Mouse (Mus musculus): ENCODE measurements at regions not wholly inside any gene's neighbourhood (a gene's known extent, or its start where the extent isn't known, plus 50 kb on each side); places are given as distances from the start of the nearest gene placed in this dataset.

- Histone ChIP-seq H3K9me3 (no peaks in the 10 kb centered on the region; the same call in 1 of the 2 replicates), H3K27me3 (no peaks in the 10 kb centered on the region), H3K36me3 (no peaks in the 10 kb centered on the region), H3K9ac (no peak overlapping the region), H3K4me3 (no peak overlapping the region), H3K27ac (no peak overlapping the region), H3K4me1 (no peaks in the 10 kb centered on the region), H3K4me2 (no peak overlapping the region)
- ATAC-seq (ENCODE audit: insufficient number of reproducible peaks, insufficient read depth, low FRiP score, low TSS enrichment, low read depth) = no peak
- WGBS = 82% methylated on average over 3 of the region's 3 CpGs
These were observed 779.0 kb downstream of the Ttll7 start for GRCm38 (mm10) chr3:147631151-147631550.

- H3K9me3 ChIP-seq = no peaks in the 10 kb centered on the region
- no peak overlapping the region for H3K27ac ChIP-seq
- 63% methylated on average over 6 of the region's 6 CpGs for WGBS
- no peak overlapping the region for H3K4me2 ChIP-seq
- no peak for ATAC-seq (ENCODE audit: insufficient number of reproducible peaks, insufficient read depth, low FRiP score, low TSS enrichment, low read depth)
- H3K27me3 ChIP-seq = no peaks in the 10 kb centered on the region
- no peak overlapping the region for H3K4me3 ChIP-seq
- H3K36me3 ChIP-seq = no peaks in the 10 kb centered on the region
- no peak overlapping the region for H3K9ac ChIP-seq
- no peaks in the 10 kb centered on the region for H3K4me1 ChIP-seq
These were observed 731.6 kb downstream of the Ttll7 start for GRCm38 (mm10) chr3:147583697-147584315.

- Histone ChIP-seq H3K36me3 (no peaks in the 10 kb centered on the region), H3K4me1 (0 out of 2 replicates have a peak, but pooled peaks cover 4% of the 10 kb centered on the region), H3K4me2 (no peak overlapping the region), H3K9me3 (no peaks in the 10 kb centered on the region), H3K4me3 (no peak overlapping the region), H3K27me3 (no peaks in the 10 kb centered on the region), H3K9ac (no peak overlapping the region), H3K27ac (peak overlapping the region; percentile 55; the same call in 1 of the 2 replicates)
- WGBS = 26% methylated on average over 4 of the region's 4 CpGs
- ATAC-seq (ENCODE audit: insufficient number of reproducible peaks, insufficient read depth, low FRiP score, low TSS enrichment, low read depth) = no peak
These were observed 719.7 kb downstream of the Ttll7 start for GRCm38 (mm10) chr3:147571850-147572249.

- Histone ChIP-seq H3K36me3 (no peaks in the 10 kb centered on the region), H3K27me3 (no peaks in the 10 kb centered on the region), H3K9ac (no peak overlapping the region), H3K27ac (no peak overlapping the region), H3K4me1 (no peaks in the 10 kb centered on the region), H3K4me2 (no peak overlapping the region), H3K4me3 (no peak overlapping the region), H3K9me3 (no peaks in the 10 kb centered on the region)
- ATAC-seq (ENCODE audit: insufficient number of reproducible peaks, insufficient read depth, low FRiP score, low TSS enrichment, low read depth) = no peak
- 47% methylated on average over 6 of the region's 6 CpGs for WGBS
These were observed 693.3 kb downstream of the Ttll7 start for GRCm38 (mm10) chr3:147545329-147546006.

GRCm38 (mm10) chr3:147542285-147542684 is 690.1 kb downstream of the Ttll7 start:
- Histone ChIP-seq H3K9me3 (no peaks in the 10 kb centered on the region), H3K4me1 (peaks cover 3% of the 10 kb centered on the region; the same call in 1 of the 2 replicates), H3K4me2 (no peak overlapping the region), H3K27ac (no peak overlapping the region), H3K9ac (no peak overlapping the region), H3K36me3 (no peaks in the 10 kb centered on the region), H3K27me3 (no peaks in the 10 kb centered on the region), H3K4me3 (no peak overlapping the region)
- ATAC-seq (ENCODE audit: insufficient number of reproducible peaks, insufficient read depth, low FRiP score, low TSS enrichment, low read depth) = no peak
- 73% methylated on average over 4 of the region's 4 CpGs for WGBS

GRCm38 (mm10) chr3:147537584-147537983 is 685.4 kb downstream of the Ttll7 start:
- Histone ChIP-seq H3K4me2 (no peak overlapping the region), H3K27ac (no peak overlapping the region), H3K4me3 (no peak overlapping the region), H3K4me1 (peaks cover 3% of the 10 kb centered on the region; the same call in 1 of the 2 replicates), H3K9ac (no peak overlapping the region), H3K36me3 (no peaks in the 10 kb centered on the region), H3K9me3 (no peaks in the 10 kb centered on the region), H3K27me3 (peaks cover 4% of the 10 kb centered on the region; the same call in 1 of the 2 replicates)
- no peak for ATAC-seq (ENCODE audit: insufficient number of reproducible peaks, insufficient read depth, low FRiP score, low TSS enrichment, low read depth)

- Histone ChIP-seq H3K9ac (no peak overlapping the region), H3K4me3 (no peak overlapping the region), H3K4me1 (no peaks in the 10 kb centered on the region; the same call in 1 of the 2 replicates), H3K9me3 (no peaks in the 10 kb centered on the region), H3K36me3 (no peaks in the 10 kb centered on the region), H3K4me2 (no peak overlapping the region), H3K27ac (no peak overlapping the region; the same call in 1 of the 2 replicates), H3K27me3 (peaks cover 13% of the 10 kb centered on the region; the same call in 1 of the 2 replicates)
- ATAC-seq (ENCODE audit: insufficient number of reproducible peaks, insufficient read depth, low FRiP score, low TSS enrichment, low read depth) = no peak
- 30% methylated on average over 2 of the region's 2 CpGs for WGBS
These were observed 680.0 kb downstream of the Ttll7 start for GRCm38 (mm10) chr3:147532196-147532595.

GRCm38 (mm10) chr3:147531608-147532180 is 679.5 kb downstream of the Ttll7 start:
- no peak overlapping the region; the same call in 1 of the 2 replicates for H3K27ac ChIP-seq
- peaks cover 13% of the 10 kb centered on the region; the same call in 1 of the 2 replicates for H3K27me3 ChIP-seq
- no peak overlapping the region for H3K9ac ChIP-seq
- no peaks in the 10 kb centered on the region; the same call in 1 of the 2 replicates for H3K4me1 ChIP-seq
- H3K4me3 ChIP-seq = no peak overlapping the region
- H3K9me3 ChIP-seq = no peaks in the 10 kb centered on the region
- H3K36me3 ChIP-seq = no peaks in the 10 kb centered on the region
- H3K4me2 ChIP-seq = no peak overlapping the region
- ATAC-seq (ENCODE audit: insufficient number of reproducible peaks, insufficient read depth, low FRiP score, low TSS enrichment, low read depth) = 0 out of 2 replicates have a peak, but pooled peaks have one; percentile 62
- 26% methylated on average over 6 of the region's 6 CpGs for WGBS
